Mouse (Mus musculus) left cerebral cortex, adult 11 months (tissue): ENCODE measurements at regions not wholly inside any gene's neighbourhood (a gene's known extent, or its start where the extent isn't known, plus 50 kb on each side); places are given as distances from the start of the nearest gene placed in this dataset.
A peak's percentile ranks its signal among the peaks of the same experiment; 100 is the strongest.

Source experiments
- DNase-seq: peaks from one replicate; pipeline ENCODE4 v3.0.0; 2022; ENCODE audit warnings: low spot score

DNA sequence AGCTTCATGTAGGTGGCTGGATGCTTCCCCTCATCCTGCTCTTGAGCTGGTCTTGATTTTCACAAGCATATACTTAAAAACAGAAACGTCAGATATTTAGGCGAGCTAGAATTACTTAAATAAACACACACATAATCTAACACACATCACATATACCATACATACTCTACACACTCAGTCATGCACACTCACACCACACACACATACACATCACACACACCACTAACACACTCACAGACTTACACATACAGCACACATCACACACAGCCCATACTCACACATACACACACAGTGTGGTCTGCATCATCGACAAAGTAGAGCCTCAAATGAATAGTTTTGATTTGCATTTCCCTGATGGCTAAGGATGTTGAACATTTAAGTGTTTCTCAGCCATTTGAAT is 116.9 kb downstream of the Spry2 start:
- no peak for DNase-seq

DNA sequence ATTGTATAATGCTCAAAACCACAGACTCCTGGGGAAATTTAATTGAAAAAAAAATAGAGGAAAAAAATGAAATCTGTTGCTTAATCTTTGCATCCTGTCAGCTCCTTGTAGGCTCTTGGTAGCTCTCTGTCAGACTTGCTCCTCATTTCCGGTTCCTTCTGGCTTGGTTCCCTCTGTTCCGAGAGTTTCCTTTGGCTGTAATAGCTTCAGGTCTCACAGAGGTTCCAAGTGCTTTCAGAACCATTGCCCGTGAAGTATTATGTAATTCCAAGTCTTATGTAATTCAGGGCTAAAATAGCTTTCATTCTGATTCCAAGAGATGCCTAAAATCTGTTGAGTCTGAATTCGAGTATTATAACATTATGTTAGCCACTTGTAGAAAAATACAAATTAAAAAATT is 117.3 kb downstream of the Spry2 start:
- peak; percentile 74 for DNase-seq

DNA sequence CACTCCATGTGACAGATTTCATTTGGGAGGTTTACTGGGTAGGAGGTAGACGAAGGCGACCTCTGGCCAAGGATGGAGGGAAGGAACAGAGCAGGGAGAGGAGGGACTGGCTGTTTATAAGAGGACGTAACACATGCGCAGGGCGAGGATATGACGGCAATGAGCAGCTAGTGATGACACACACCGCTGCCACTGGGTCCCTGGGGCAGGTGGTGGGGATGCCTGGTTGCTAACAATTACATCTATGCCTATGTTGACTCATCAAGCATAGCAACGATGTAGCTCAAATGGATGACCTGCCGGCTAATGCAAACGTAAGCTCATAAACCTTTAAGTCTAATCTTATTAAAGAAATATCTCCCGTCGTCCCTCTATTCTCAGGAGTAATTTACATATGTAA is 122.9 kb downstream of the Spry2 start:
- DNase-seq: no peak

DNA sequence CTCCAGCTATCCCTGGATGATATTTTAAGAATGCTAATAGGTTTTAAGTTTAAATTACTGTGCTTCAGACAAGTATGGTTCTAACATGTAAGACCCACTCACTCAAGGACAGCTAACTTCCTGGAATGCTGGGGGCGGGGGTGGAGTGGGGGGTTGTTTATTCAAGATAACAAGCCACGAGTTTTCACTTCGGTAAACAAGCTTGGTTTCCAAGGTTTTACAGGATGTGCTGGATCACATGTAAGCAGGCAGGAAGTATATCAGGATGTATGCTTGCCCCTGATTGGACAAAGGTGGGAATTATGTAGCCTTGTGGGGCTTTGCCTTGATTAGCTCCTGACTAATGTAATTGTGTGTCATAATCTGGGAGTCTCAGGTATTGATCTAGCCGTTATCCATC is 129.5 kb downstream of the Spry2 start:
- no peak for DNase-seq

DNA sequence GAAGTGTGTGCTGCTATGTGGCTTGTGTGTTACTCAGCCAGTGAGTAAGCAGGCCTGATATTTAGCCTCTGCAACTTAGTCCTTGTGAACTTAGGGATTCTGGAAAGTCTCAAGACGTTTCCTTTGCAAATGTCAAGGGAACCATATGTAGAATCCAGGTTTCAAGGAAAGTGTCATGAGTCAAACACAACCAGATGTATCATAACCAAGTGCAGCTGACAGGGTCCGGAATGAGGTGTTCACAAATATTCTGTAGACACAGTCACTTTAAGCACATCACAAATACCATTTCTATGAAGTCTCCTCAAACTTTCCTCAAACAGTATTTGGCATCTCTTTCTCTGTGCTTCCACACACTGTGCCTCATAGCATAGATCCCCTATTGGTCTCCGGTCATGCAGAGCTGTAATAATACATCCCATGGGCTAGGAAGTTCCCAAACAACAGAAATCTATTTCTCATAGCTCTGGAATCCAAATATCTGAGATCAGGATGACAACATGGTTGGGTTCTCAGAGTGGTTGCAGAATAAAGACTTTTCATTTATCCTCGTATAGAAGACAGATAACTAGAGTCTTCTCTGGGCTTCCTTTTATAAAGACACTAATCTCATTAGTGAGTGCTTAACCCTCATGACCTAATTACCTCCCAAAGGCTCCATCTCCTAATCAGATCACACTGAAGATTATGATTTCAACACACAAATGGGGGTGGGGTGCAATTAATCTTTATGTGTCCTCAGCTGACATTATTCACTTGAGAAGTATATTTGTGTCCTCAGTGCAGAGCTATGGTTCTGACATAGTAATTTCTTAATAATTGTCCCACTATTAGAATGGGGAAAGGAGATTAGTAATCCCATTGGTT is 143.9 kb downstream of the Spry2 start:
- no peak for DNase-seq

DNA sequence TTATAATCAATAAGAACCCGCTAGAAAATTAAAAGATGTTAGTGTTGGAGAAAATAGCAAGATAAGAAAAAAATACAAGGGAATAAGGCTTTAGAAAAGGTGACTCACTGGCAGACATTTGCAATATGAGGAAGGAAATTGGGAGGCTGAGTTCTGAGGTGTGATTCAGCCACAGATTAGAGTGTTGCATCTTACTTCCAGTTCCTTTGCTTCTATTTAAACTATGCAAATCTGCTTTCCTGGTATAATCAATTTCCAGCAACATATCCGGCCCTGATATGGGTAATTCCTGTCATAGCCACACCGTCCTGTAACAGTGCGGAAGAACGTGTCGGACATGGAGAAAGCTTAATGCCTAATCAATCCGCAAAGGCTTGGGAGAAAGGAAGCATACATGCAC is 144.9 kb downstream of the Spry2 start:
- DNase-seq: no peak

DNA sequence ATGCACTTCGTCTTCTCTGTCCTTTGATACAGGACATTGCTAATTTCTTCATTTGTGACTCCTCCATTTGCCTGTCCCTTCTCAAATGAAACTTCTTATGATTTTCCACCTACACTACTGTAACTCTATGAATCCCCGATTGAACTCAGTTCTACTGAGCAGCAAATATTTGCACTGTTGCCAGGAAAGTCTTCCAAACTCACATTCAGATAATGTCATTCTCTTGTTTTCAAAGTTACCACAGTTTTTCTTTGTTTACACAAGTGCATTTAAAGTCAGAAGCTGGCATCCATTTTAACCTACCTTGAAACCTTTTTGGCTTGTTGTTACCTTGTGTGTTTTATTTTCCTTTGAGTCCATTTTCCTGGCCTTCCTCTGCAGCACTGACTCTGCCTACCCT is 152.0 kb downstream of the Spry2 start:
- no peak for DNase-seq

DNA sequence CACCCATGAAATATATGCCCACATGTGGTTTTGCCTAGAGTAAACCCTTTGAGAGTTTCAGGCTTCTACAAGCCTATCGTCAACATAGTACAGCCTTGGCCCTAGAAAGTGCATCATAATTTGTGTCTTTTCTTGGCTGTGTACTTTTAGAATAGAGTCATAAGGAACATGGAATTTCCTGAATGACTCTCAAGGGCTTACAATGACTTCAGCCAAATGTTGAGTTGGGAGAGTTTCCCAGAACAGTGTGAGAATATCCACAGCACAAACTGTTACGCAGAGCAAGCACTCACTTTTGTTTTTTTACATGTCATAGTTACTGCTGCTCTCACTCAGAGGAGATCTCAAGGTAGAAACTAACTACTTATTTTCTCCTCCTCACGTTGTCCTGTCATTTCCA is 152.5 kb downstream of the Spry2 start:
- no peak for DNase-seq

DNA sequence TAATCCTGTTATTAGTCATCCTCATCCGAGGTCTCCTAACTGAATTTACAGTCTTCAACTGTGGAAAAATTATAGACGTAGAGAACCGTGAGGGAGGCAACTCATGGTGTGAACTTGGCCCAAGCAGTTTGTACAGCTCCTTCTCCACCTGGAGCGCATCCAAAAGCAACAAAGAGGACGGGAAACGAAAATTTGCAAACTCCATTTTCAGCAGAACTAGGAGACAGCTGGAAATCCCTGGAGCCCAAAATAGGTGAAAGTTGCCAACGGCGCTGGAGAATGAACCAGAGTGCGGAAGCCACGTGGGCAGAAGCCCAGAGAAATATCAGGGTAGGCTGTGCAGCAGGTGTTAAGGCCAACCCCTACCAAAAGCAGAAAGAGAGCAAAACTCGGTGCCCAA is 155.7 kb downstream of the Spry2 start:
- no peak for DNase-seq

DNA sequence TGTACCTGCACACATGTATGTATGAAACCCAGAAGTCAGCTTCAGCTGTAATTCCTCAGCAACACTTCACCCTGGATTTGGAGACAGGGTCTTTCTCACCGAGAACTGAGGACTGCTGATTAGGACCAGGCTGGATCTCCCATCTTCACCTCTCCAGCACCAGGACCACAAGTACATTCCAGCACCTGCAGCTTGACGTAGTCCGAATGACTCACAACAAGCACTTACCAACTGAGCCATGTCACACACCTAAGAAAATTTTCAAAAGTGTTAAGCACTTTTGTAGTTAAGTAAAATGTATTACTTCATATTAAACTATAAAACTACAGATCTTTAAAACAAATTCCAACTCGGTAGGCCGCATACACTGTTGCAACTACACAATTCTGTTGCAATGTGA is 158.1 kb downstream of the Spry2 start:
- DNase-seq: no peak

DNA sequence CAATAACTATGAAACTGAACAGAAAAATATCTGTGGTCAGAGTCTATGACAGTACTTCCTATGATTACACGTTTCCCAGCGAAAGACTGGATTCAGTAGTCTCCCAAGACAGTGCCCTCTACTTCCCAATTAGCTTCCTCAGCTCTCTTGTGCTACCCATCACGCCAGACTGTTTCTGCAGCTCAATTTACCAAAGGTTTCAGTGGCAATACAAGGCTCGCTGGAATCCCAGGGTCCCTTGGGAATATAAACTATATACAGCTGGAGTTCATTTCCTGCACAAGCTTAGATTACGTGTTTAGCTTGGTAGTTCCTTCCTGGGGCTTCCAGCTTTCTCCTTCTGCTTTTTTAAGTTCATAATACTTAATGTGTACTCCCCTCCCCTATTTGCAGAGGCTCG is 160.3 kb downstream of the Spry2 start:
- DNase-seq: no peak

DNA sequence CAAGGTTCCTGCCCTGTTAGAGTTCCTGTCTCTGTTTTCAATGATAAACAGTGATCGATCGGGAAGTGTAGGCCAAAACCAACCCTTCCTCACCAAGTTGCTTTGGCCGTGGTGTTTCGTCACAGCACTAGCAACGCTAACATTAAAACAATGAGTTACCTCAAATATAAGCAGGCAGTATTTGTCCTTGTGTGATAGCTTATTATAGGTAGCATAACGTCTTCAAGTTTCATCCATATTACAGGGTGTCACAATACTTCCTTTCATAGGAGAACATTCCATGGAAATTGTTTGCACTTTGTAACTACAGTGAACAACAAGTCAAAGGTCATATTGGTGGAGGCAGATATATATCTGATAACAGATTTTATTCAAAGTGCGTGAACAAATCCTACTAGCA is 162.3 kb downstream of the Spry2 start:
- no peak for DNase-seq

DNA sequence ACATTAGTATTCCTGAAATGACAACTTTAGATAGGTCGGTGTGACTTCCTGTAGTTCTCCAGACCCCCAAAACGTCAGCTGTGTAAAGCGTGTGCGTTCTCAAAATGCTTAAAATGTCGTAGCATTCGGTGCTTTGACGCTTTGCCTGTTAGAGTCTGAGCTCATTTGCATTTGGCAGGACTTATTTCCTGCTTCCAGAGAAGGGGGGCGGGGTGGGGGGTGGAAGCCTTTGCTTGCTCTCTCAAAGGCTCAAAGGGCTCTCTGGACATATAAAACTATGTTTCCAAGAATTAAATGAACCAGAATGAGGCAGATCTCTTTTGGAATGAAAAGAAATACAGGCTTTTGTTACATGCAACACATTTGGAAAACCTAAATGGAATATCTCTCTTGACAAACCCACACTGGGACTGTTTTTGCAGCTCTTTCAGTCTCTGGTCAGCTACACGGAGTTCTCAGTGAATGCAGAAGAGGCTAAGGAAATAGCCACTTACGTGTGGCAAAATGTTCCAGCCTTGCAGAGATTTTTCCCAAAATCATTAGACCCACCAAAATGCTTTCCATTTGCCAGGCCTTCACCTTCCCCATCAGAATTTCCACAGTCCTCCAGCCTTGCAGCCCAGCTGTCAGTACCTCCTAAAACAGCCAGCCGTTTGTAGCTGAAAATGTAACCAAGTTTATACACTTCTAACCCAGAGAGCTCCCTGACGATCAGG is 163.4 kb downstream of the Spry2 start:
- peak; percentile 45 for DNase-seq

DNA sequence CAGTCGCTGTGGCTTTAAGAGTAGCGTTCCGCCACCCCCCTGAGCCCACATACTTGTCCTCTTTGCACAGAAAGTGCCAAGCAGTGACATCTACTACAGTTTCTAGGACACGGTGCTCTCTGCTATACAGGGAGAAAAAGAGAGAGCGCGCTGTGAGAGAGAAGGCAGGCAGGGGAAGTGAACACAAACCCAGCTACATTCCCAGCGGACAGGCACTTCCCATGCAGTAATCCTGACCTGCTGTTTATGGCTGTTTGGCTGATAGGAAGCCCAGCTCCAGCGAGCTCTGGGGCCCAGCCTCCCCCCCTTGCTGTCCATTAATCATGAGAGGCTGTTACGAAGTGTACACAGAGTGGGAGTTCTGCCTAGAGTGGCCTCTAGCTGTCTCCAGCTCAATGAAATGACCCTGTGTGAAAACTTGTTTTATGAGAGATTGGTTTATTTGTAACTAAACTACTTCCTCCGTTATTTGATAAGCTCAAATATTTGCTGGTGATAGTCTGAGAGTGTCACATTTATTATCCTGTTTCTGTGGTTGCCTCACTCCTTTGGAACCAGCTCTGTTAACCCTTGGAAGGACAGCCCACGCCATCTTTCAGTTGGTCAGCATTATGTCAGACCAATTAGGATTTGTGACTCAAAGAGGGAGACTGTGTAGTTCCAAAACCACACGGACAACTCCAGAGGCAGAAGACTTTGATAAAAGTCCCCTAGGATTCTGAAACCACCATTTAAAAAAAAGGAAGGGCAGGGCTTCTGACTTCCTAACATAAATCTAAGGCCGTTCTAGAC is 164.2 kb downstream of the Spry2 start:
- peak; percentile 78 for DNase-seq

DNA sequence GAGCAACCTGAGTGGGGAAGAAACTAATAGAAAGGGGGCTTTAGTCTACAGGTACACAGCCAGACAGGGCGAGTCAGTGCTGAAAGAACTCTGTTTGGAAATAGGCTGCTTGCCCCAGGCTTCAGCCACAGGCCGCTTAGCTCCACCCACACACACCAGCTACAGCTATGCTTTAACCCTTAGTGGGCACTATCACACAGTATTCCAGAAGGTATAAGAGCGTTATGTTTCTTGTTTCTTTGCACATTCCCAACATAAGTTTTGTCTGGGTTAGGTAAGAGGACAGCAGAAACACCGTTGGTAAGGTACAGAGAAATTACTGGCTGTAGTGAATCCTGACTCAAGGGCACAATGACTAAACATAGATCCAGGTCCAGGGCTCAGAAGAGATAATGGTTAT is 165.8 kb downstream of the Spry2 start:
- DNase-seq: peak; percentile 23

DNA sequence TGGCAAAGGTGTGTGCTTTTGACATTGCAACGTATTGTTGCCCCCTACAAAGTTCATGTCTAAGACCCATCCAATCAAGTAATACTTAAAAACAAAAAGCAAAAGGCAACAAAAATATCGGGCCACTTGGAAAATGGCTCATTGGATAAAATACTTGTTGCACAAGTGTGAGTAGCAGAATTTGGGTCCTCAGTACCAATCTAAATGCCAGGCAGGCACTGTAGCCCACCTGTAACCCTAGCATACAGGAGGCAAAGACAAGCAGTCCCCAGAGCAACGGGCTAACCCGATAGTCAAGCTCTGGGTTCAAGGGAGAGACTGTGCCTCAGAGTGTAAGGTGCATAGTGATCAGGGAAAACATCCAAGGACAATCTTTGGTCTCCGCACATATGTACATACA is 167.8 kb downstream of the Spry2 start:
- DNase-seq: no peak

DNA sequence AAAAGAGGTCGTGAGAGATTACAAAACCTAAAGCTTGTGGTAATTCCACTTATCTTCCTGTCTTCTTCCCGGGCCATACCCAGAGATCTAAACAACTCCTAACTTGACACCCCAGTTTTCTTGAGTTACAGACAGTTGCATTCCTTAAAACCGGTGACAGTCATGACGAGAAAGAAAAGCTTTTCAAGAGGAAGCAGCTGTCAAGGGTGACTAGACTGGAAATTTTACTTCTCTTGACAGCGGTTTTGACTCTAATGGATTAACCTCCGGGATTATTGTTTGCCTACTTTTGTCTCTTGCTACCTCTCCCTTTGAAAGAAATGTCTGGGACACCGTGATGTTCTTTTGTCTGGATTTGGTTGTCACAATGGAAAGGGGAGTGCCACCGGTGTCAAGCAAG is 170.9 kb downstream of the Spry2 start:
- no peak for DNase-seq

DNA sequence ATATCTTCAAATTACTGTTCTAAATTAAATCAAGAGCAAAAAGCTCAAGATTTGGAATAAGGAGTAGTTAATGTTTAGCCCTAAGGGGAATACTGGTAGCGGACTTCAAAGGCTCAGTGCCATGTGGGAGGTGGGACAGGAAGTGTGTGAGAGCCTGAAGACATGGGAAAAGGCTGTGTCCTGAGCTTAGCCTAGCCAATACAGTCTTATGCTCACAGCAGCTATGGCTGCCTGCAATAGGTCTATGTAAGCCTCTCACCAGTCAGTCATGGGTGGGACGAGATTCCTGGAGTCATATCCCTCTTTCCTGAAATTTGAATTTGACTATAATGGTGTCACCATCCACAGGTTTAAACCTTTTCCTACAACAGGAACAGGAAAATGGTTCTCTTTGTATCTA is 173.7 kb downstream of the Spry2 start:
- no peak for DNase-seq

DNA sequence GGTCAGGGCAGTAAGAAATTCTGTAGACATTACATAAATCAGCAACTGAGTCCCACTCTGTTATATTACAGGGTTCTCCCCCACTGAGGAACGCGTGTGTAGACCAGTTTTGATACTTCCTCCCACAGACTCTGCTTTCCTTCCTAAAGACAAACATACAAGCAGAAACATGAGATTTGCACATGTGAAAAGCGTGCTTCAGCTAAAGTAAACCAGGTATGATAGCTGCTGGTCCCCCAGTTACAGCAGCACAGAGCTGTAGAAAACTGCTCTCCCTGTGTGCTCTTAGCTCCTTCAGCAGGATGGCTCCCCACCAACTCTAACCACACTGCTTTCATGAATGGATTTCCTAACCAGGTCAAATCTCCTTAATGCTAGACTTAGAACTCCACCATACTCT is 175.0 kb downstream of the Spry2 start:
- DNase-seq: no peak

DNA sequence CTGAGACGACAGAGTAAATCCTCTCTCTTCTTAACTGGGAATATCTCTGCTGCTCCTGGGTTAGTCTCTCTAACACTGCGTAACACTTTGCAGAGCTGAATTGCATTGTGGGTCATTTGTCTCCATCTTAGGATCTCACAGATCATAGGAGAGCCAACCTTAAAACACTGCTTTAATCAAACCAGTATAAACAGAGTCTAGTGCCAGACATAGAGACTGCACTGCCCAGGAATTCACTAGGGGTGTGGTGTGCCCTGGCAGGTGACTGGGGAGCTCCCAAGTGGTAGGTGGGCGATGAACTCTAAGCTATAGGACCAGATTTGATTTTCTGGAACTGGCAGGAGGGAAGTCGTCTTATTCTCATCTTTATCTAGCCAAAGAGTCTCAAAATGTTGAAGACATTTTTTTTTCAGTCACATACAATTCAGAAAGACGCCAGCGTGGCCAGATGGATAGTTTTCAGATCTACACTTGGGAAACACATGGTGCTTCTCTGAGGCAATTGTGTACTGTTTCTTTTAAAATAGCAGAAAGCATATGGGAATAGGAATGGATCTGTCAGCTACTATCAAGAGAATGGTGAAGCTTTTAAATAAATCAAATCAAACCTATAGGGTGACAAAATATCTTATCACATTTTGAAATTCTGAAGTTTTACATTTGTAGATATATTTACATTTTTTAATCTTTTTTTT is 175.7 kb downstream of the Spry2 start:
- peak; percentile 46 for DNase-seq

DNA sequence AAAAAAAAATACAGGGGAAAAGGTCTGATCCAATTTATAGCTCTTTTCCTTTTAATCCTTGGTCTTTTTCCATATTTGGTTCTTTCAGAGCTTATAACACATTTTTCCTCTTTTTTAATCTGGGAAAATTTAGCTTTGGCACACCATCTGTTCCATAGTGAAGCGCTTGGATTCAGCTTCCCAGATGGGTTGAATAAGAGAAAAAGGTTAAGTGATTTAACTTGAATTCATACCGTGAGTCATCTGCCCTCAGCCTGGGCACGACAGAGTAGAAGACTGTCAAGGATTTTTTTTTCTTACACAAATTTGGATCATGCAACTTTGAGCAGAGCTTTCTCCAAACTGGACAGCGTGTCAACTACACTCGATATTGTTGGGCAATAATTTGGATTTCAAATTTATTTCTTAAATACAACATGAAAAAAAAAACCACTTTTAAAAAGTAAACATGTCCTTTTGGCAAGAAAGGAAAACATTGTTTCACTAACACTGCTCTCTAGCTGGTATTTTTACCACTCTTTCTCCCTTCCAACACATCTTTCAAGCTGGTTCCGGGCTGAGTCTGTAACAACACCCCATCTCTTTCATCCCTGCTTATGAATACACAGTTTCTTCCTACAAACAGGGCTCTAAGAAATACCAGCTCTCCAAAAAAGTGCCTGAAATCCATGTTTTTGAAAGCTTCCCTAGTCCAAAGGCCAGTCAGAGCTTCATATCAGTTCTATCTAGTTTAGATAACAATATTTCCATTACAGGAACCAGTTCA is 177.8 kb downstream of the Spry2 start:
- DNase-seq: peak; percentile 35

DNA sequence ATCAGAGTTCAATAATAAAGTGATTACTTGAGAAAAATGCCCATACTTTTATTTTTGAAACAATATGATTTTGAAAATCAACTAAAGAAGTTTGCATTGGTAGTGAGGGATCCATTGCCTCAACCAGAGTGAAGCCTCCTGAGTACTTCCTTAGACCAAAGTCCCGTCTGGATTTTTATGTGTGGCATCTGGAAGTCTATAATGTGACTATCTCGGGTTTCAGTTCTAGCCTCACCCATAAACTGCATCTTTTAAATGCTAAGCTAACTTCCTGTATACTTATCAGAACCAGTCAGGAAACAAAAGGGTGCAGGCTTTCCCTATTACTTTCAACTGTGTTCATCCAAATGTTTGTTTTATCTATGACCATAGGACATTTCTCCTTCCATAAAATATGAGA is 178.8 kb downstream of the Spry2 start:
- DNase-seq: no peak
